Mouse (Mus musculus) CH12.LX (cell line): Measurements from ENCODE around the gene Mrgpre. TPM values are rescaled to one million over a fixed set of nuclear protein-coding genes. Genes with fewer than 3 reads are reported as not detected.

Experiments
- DNase-seq: peaks from one replicate; pipeline ENCODE4 v3.0.0-alpha.2; 2013; ENCODE audit errors: extremely low read depth
- H3K27ac ChIP-seq: 2 replicates; pipeline ENCODE4 v1.5.1; 2012; ENCODE audit warnings: low read depth, mild to moderate bottlenecking, control low read depth, moderate library complexity; ENCODE audit not compliant: insufficient read depth
- H3K27me3 ChIP-seq: replicated peaks from 2 replicates; pipeline ENCODE3; 2012; ENCODE audit warnings: inconsistent platforms
- H3K36me3 ChIP-seq, 2 experiments: replicated peaks in 1 of 2; 2 replicates each; pipeline versions ENCODE3 to v1.6.1; 2012; ENCODE audit warnings: inconsistent platforms in 1 of 2, low read length in 1 of 2, mild to moderate bottlenecking in 1 of 2, mixed read lengths in 1 of 2, moderate library complexity in 1 of 2; ENCODE audit not compliant: control insufficient read depth in 1 of 2, insufficient read depth in 1 of 2
- H3K4me1 ChIP-seq, 2 experiments: 2 replicates each; pipeline ENCODE4 v1.6.1; 2012; ENCODE audit warnings: inconsistent platforms in 1 of 2, moderate library complexity in 1 of 2; ENCODE audit not compliant: insufficient read depth in 2 of 2, control insufficient read depth in 1 of 2
- H3K4me2 ChIP-seq: 2 replicates; pipeline ENCODE4 v1.6.1; 2012; ENCODE audit warnings: low read depth, mild to moderate bottlenecking, control low read depth; ENCODE audit not compliant: poor library complexity, insufficient read depth, severe bottlenecking
- H3K4me3 ChIP-seq, 3 experiments: fragments of 150-350 bp in 1 of 3; sonication (generic) in 1 of 3; replicated peaks in 1 of 3; 2 replicates each; pipeline versions ENCODE3 to v1.5.1; 2011 to 2012; ENCODE audit warnings: low read depth in 2 of 3, low read length in 2 of 3, mild to moderate bottlenecking in 2 of 3, moderate library complexity in 2 of 3, control low read depth in 1 of 3, improper control_type of control experiment in 1 of 3, inconsistent platforms in 1 of 3, mixed read lengths in 1 of 3; ENCODE audit not compliant: poor library complexity in 1 of 3
- H3K79me2 ChIP-seq: replicated peaks from 2 replicates; pipeline ENCODE4 v1.6.1; 2012; ENCODE audit warnings: mild to moderate bottlenecking, moderate library complexity; ENCODE audit not compliant: control insufficient read depth, poor library complexity, insufficient read depth, severe bottlenecking; ENCODE audit errors: extremely low read depth
- H3K9ac ChIP-seq: 2 replicates; pipeline ENCODE4 v1.6.1; 2012; ENCODE audit warnings: low read depth, mild to moderate bottlenecking, control low read depth, moderate library complexity; ENCODE audit not compliant: insufficient read depth
- H3K9me3 ChIP-seq: replicated peaks from 2 replicates; pipeline ENCODE3; 2012; ENCODE audit warnings: low read length, inconsistent platforms, mixed read lengths
- BHLHE40 ChIP-seq: IDR thresholded peaks from 2 replicates; pipeline ENCODE4 v1.6.1; 2011; ENCODE audit warnings: mild to moderate bottlenecking, low read depth, low read length, improper control_type of control experiment
- CHD1 ChIP-seq: IDR thresholded peaks from 2 replicates; pipeline ENCODE4 v1.6.1; 2012; ENCODE audit warnings: low read depth, low read length, improper control_type of control experiment, inconsistent platforms
- CTCF ChIP-seq, 2 experiments: IDR thresholded peaks in 1 of 2; conservative IDR thresholded peaks in 1 of 2; 2 replicates each; pipeline ENCODE4 v1.5.1; 2011 to 2012; ENCODE audit warnings: low read depth in 2 of 2, low read length in 2 of 2, improper control_type of control experiment in 1 of 2, inconsistent platforms in 1 of 2, mild to moderate bottlenecking in 1 of 2, moderate library complexity in 1 of 2
- E2F4 ChIP-seq: IDR thresholded peaks from 2 replicates; pipeline ENCODE4 v1.6.1; 2011; ENCODE audit warnings: low read depth, low read length, improper control_type of control experiment; ENCODE audit not compliant: insufficient replicate concordance
- EP300 ChIP-seq: IDR thresholded peaks from 2 replicates; pipeline ENCODE4 v1.6.1; 2011; ENCODE audit warnings: low read length, improper control_type of control experiment
- GABPA ChIP-seq: IDR thresholded peaks from 2 replicates; pipeline ENCODE4 v1.6.1; 2012; ENCODE audit warnings: low read depth, low read length, improper control_type of control experiment, inconsistent platforms; ENCODE audit not compliant: insufficient replicate concordance
- HCFC1 ChIP-seq: IDR thresholded peaks from 2 replicates; pipeline ENCODE4 v1.6.1; 2012; ENCODE audit warnings: low read depth, mild to moderate bottlenecking, inconsistent platforms, low read length, improper control_type of control experiment
- JUND ChIP-seq: conservative IDR thresholded peaks from 2 replicates; pipeline ENCODE4 v1.6.1; 2011; ENCODE audit warnings: low read depth, low read length, improper control_type of control experiment
- KAT2A ChIP-seq: IDR thresholded peaks from 2 replicates; pipeline ENCODE4 v1.6.1; 2012; ENCODE audit warnings: low read length, improper control_type of control experiment, inconsistent platforms; ENCODE audit not compliant: insufficient replicate concordance
- MXI1 ChIP-seq: IDR thresholded peaks from 2 replicates; pipeline ENCODE4 v1.6.1; 2011; ENCODE audit warnings: mild to moderate bottlenecking, low read depth, low read length, improper control_type of control experiment
- NELFE ChIP-seq: IDR thresholded peaks from 2 replicates; pipeline ENCODE4 v1.6.1; 2011; ENCODE audit warnings: low read depth, low read length, improper control_type of control experiment
- NRF1 ChIP-seq: IDR thresholded peaks from 2 replicates; pipeline ENCODE4 v1.6.1; 2014; ENCODE audit warnings: low read depth, mild to moderate bottlenecking, inconsistent platforms, low read length, improper control_type of control experiment, moderate library complexity
- PAX5 ChIP-seq: IDR thresholded peaks from 2 replicates; pipeline ENCODE4 v1.6.1; 2012; ENCODE audit warnings: low read length, inconsistent platforms, mixed read lengths
- RAD21 ChIP-seq: IDR thresholded peaks from 2 replicates; pipeline ENCODE4 v1.6.1; 2011; ENCODE audit warnings: low read depth, mild to moderate bottlenecking, low read length, improper control_type of control experiment, moderate library complexity
- RCOR1 ChIP-seq: conservative IDR thresholded peaks from 2 replicates; pipeline ENCODE4 v1.6.1; 2012; ENCODE audit warnings: low read depth, mild to moderate bottlenecking, inconsistent platforms, low read length, improper control_type of control experiment
- SMC3 ChIP-seq: IDR thresholded peaks from 2 replicates; pipeline ENCODE4 v1.6.1; 2011; ENCODE audit warnings: low read depth, low read length, improper control_type of control experiment
- TCF12 ChIP-seq: IDR thresholded peaks from 2 replicates; pipeline ENCODE4 v1.6.1; 2014; ENCODE audit warnings: low read depth, mild to moderate bottlenecking, inconsistent platforms, low read length, improper control_type of control experiment
- ZC3H11A ChIP-seq: IDR thresholded peaks from 2 replicates; pipeline ENCODE4 v1.6.1; 2012; ENCODE audit warnings: low read depth, mild to moderate bottlenecking, inconsistent platforms, low read length, improper control_type of control experiment
- ZKSCAN1 ChIP-seq: IDR thresholded peaks from 2 replicates; pipeline ENCODE4 v1.6.1; 2012; ENCODE audit warnings: low read depth, inconsistent platforms, low read length, improper control_type of control experiment, borderline replicate concordance
- ZMIZ1 ChIP-seq: IDR thresholded peaks from 2 replicates; pipeline ENCODE4 v1.6.1; 2012; ENCODE audit warnings: low read depth, mild to moderate bottlenecking, inconsistent platforms, low read length, improper control_type of control experiment
- ZNF384 ChIP-seq: IDR thresholded peaks from 2 replicates; pipeline ENCODE4 v1.6.1; 2012; ENCODE audit warnings: low read depth, low read length, improper control_type of control experiment, inconsistent platforms
- dilution Hi-C: fragments of 300-500 bp; cut with MboI; formaldehyde crosslinking; loops from 2 replicates; pipeline ENCODE4 v1.14.3; 2020; ENCODE audit warnings: low sequenced_read_pairs; ENCODE audit not compliant: extremely low pct_unique_long_range_greater_than_20kb, extremely low pct_ligation_motif_present
- in situ Hi-C: fragments of 300-500 bp; cut with MboI; formaldehyde crosslinking; loops from 3 replicates; pipeline ENCODE4 v1.14.3; 2019; ENCODE audit warnings: low sequenced_read_pairs, low pct_ligation_motif_present, low pct_unique_long_range_greater_than_20kb, mixed read lengths
- polyA plus RNA-seq: library from polyadenylated mRNA; unstranded; fragments of >175 nt; gene quantifications from 2 replicates; pipeline ENCODE4 v1.2.1, GENCODE M21; 2012; ENCODE audit warnings: low read depth; ENCODE audit not compliant: insufficient read length
- total RNA-seq, 2 experiments: library from RNA; depleted of rRNA; stranded (reverse); fragments of 300-350 nt in 1 of 2; fragments of >200 nt in 1 of 2; gene quantifications; 2 replicates each; pipeline ENCODE4 v1.2.3; 2012 to 2014

Mrgpre gene
- total and polyA plus RNA-seq, 3 experiments = 0.68 to 3.5 (median 1.3) TPM

GRCm38 (mm10) chr7:143829504-143830331 lies 45.4 kb upstream of the Mrgpre start (continued):
- TF ChIP-seq CHD1 (peak; percentile 44; the same call in 1 of the 2 replicates), EP300 (peak; percentile 34; the same call in 1 of the 2 replicates), HCFC1 (peak; percentile 54), RAD21 (peak; percentile 90), BHLHE40 (peak; percentile 30; the same call in 1 of the 2 replicates), ZKSCAN1 (no peak), E2F4 (no peak), KAT2A (no peak), ZNF384 (no peak), TCF12 (peak; percentile 75), CTCF (conservative IDR thresholded peaks at IDR 0.05 in 1 of 2, IDR thresholded peaks at IDR 0.05 in 1 of 2; ENCODE audit: low read depth in 2 of 2, low read length in 2 of 2) (peak; percentile 80 to 96), JUND (peak; percentile 80), NRF1 (peak; percentile 36; the same call in 1 of the 2 replicates), PAX5 (no peak), ZMIZ1 (peak; percentile 76; the same call in 1 of the 2 replicates), RCOR1 (0 out of 2 replicates have a peak, but pooled peaks have one; percentile 4), GABPA (no peak), MXI1 (peak; percentile 58)

DNA sequence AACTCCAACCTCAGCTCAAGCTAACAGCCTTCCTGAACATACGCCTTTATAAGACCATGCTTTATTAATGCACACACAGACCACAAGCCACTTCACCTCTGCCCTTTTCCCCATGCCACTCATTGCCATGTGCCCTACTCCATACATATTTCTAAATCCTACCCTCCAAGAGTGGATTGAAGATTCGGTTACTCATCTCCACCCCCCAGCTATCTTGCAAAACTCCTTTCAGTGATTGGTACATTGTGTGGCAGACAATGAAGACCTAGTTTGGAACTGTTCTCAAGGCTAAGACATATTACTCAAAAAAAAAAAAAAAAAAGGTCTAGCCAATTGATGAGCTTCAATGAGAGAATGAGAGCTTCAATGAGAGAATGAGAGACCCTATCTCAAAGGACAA lies 42.7 kb upstream of the Mrgpre start:
- no peak for DNase-seq
- Histone ChIP-seq H3K27ac (no peak overlapping the region), H3K4me1 (peaks cover 7 to 25% of the 10 kb centered on the region in 2 experiments), H3K27me3 (no peaks in the 10 kb centered on the region), H3K9me3 (no peaks in the 10 kb centered on the region), H3K79me2 (0 out of 2 replicates have a peak, but pooled peaks cover 3% of the 10 kb centered on the region), H3K4me2 (no peak overlapping the region), H3K9ac (no peak overlapping the region), H3K4me3 (no peak overlapping the region), H3K36me3 (peaks cover 0 to 8% of the 10 kb centered on the region in 2 experiments)
- dilution Hi-C loops (no loop called here), in situ Hi-C loops (no loop called here)
- TF ChIP-seq ZKSCAN1 = no peak
- TF ChIP-seq RAD21 = no peak
- TF ChIP-seq RCOR1 = no peak
- TF ChIP-seq EP300 = no peak
- no peak for TF ChIP-seq SMC3
- no peak for TF ChIP-seq ZC3H11A
- TF ChIP-seq NELFE = no peak
